Mouse (Mus musculus) heart, embryonic 15.5 days (tissue): Measurements from ENCODE around the gene Zc3h12c. TPM values are rescaled to one million over a fixed set of nuclear protein-coding genes. Genes with fewer than 3 reads are reported as not detected.

ENCODE experiments used
- ATAC-seq: fragments of 200-750 bp; cut with Nextera tagmentation; replicated peaks from 2 replicates; pipeline ENCODE4 v1.8.0; 2017; ENCODE audit warnings: low read depth, moderate TSS enrichment; ENCODE audit not compliant: insufficient number of reproducible peaks, insufficient read depth, low FRiP score
- H3K27ac ChIP-seq: fragments of 300-500 bp; sonication (generic); 2 replicates; pipeline ENCODE4 v1.5.1; 2015; ENCODE audit warnings: mild to moderate bottlenecking, inconsistent platforms
- H3K27me3 ChIP-seq: fragments of 300-500 bp; sonication (generic); 2 replicates; pipeline ENCODE4 v1.6.1; 2015; ENCODE audit warnings: inconsistent platforms
- H3K36me3 ChIP-seq: fragments of 300-500 bp; sonication (generic); 2 replicates; pipeline ENCODE4 v1.6.1; 2015; ENCODE audit warnings: mild to moderate bottlenecking, inconsistent platforms
- H3K4me1 ChIP-seq: fragments of 300-500 bp; sonication (generic); replicated peaks from 2 replicates; pipeline ENCODE4 v1.6.1; 2015; ENCODE audit warnings: inconsistent platforms
- H3K4me2 ChIP-seq: fragments of 300-500 bp; sonication (generic); 2 replicates; pipeline ENCODE4 v1.6.1; 2015; ENCODE audit warnings: inconsistent platforms, mild to moderate bottlenecking, moderate library complexity
- H3K4me3 ChIP-seq: fragments of 300-500 bp; sonication (generic); 2 replicates; pipeline ENCODE4 v1.5.1; 2015; ENCODE audit warnings: mild to moderate bottlenecking, inconsistent platforms
- H3K9ac ChIP-seq: fragments of 300-500 bp; sonication (generic); 2 replicates; pipeline ENCODE4 v1.6.1; 2015; ENCODE audit warnings: mild to moderate bottlenecking, inconsistent platforms
- H3K9me3 ChIP-seq: fragments of 300-500 bp; sonication (generic); replicated peaks from 2 replicates; pipeline ENCODE4 v1.6.1; 2016; ENCODE audit warnings: inconsistent platforms
- WGBS: fragments of 180-500 bp; shearing (Covaris S2); methylation state at CpG from one replicate; pipeline ENCODE4 v1.1.7; 2015; ENCODE audit warnings: mixed read lengths; 5-methylcytosine and 5-hydroxymethylcytosine counted together
- polyA plus RNA-seq: library from polyadenylated mRNA; unstranded; fragments of >200 nt; fragmentation: Nextera tagmentation; extraction: Ambion mirVana; gene quantifications from 2 replicates; pipeline ENCODE4 v1.2.1, GENCODE M21; 2015

Gene Zc3h12c
- polyA plus RNA-seq, 1 experiment from 2014 or later = 2.2 TPM

DNA sequence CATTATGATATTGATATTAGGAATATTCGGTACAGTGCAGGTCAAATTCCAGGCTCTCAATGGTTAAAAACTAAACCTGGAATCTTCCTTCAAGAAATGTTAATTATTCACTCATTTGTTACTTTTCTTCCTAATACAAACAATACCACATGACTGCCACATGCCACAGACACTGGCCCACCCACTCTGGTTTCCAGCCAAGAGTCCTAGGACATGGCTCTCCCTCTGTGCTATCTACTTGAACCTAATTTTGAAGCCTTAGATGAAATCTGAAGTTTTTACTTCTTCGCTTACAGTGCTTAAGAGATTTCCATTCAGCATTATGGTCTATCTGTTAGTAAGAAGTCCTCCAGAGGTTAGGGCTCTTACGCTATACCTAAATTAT, 2.7 kb downstream of the Zc3h12c start:
- no peaks in the 10 kb centered on the region for H3K36me3 ChIP-seq
- peaks cover 21% of the 10 kb centered on the region for H3K4me1 ChIP-seq
- H3K9ac ChIP-seq = no peak overlapping the region
- 85% methylated on average over 3 of the region's 3 CpGs for WGBS
- no peak overlapping the region for H3K4me2 ChIP-seq
- H3K9me3 ChIP-seq = no peaks in the 10 kb centered on the region
- no peak overlapping the region for H3K27ac ChIP-seq
- no peaks in the 10 kb centered on the region for H3K27me3 ChIP-seq
- ATAC-seq = no peak
- no peak overlapping the region for H3K4me3 ChIP-seq

GRCm38 (mm10) chr9:52165076-52165705, 3.2 kb downstream of the Zc3h12c start:
- no peak for ATAC-seq
- no peak overlapping the region for H3K27ac ChIP-seq

DNA sequence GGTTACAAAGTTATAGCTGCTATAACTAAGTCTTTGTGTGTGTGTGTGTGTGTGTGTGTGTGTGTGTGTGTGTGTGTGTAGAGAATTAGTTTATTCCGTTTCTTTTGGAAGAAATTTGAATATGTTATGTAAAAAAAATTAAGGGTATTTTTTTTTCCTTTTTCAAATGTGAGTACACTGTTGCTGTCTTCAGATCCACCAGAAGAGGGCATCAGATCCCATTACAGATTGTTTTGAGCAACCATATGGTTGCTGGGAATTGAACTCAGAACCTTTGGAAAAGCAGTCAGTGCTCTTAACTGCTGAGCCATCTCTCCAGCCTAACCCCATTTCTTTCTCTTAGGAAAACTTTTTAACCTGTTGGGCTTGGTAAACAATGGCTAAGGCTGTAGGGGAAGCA, 7.9 kb downstream of the Zc3h12c start:
- Histone ChIP-seq H3K4me1 (peaks cover 9% of the 10 kb centered on the region; the same call in 1 of the 2 replicates), H3K27me3 (no peaks in the 10 kb centered on the region), H3K27ac (no peak overlapping the region), H3K9me3 (no peaks in the 10 kb centered on the region), H3K9ac (no peak overlapping the region), H3K4me3 (no peak overlapping the region), H3K4me2 (no peak overlapping the region), H3K36me3 (no peaks in the 10 kb centered on the region)
- no peak for ATAC-seq
- 89% methylated on average over 1 of the region's 1 CpGs for WGBS

More at GRCm38 (mm10) chr9:52165076-52165705, 3.2 kb downstream of the Zc3h12c start:
- no peaks in the 10 kb centered on the region for H3K9me3 ChIP-seq
- H3K9ac ChIP-seq = no peak overlapping the region
- no peaks in the 10 kb centered on the region for H3K36me3 ChIP-seq
- H3K4me1 ChIP-seq = peaks cover 21% of the 10 kb centered on the region
- no peak overlapping the region for H3K4me3 ChIP-seq
- no peak overlapping the region for H3K4me2 ChIP-seq
- H3K27me3 ChIP-seq = no peaks in the 10 kb centered on the region
- WGBS = 83% methylated on average over 13 of the region's 13 CpGs

GRCm38 (mm10) chr9:52158561-52158960, 9.8 kb downstream of the Zc3h12c start:
- Histone ChIP-seq H3K9ac (no peak overlapping the region), H3K9me3 (no peaks in the 10 kb centered on the region), H3K4me2 (no peak overlapping the region), H3K36me3 (no peaks in the 10 kb centered on the region), H3K4me1 (peaks cover 9% of the 10 kb centered on the region; the same call in 1 of the 2 replicates), H3K27ac (peak overlapping the region; percentile 62; the same call in 1 of the 2 replicates), H3K27me3 (no peaks in the 10 kb centered on the region), H3K4me3 (no peak overlapping the region)
- WGBS = 41% methylated on average over 1 of the region's 1 CpGs
- no peak for ATAC-seq

GRCm38 (mm10) chr9:52155417-52155816, 13.0 kb downstream of the Zc3h12c start:
- Histone ChIP-seq H3K4me1 (peaks cover 6% of the 10 kb centered on the region; the same call in 1 of the 2 replicates), H3K9me3 (no peaks in the 10 kb centered on the region), H3K27ac (no peak overlapping the region), H3K36me3 (no peaks in the 10 kb centered on the region), H3K27me3 (no peaks in the 10 kb centered on the region), H3K4me2 (no peak overlapping the region), H3K9ac (no peak overlapping the region), H3K4me3 (no peak overlapping the region)
- no peak for ATAC-seq
- WGBS = 79% methylated on average over 4 of the region's 4 CpGs

DNA sequence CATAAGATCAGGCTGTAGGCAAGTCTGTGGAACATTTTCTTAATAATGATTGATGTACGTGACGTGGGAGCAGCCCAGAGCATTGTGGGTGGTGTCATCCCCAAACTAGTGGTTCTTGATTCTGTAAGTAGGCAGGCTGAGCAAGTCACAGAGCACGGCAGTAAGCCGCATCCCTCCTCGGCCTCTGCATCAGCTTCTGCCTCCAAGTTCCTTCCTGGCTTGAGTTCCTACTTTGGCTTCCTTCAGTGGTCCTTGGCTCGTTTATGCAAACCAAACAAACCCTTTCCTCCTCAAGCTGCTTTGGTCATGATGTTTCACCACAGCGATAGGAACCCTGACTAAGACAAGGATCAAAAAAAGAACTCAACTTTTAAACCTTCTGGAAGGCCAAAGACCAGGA, 14.1 kb downstream of the Zc3h12c start:
- Histone ChIP-seq H3K4me2 (no peak overlapping the region), H3K27ac (no peak overlapping the region), H3K4me1 (peaks cover 9% of the 10 kb centered on the region), H3K9me3 (no peaks in the 10 kb centered on the region), H3K27me3 (no peaks in the 10 kb centered on the region), H3K36me3 (no peaks in the 10 kb centered on the region), H3K9ac (no peak overlapping the region), H3K4me3 (no peak overlapping the region)
- ATAC-seq = no peak
- WGBS = 54% methylated on average over 7 of the region's 7 CpGs

- H3K4me1 ChIP-seq = peaks cover 4% of the 10 kb centered on the region
- no peaks in the 10 kb centered on the region for H3K36me3 ChIP-seq
- no peak overlapping the region for H3K4me3 ChIP-seq
- H3K9ac ChIP-seq = no peak overlapping the region
- no peak for ATAC-seq
- 82% methylated on average over 6 of the region's 6 CpGs for WGBS
- no peaks in the 10 kb centered on the region for H3K27me3 ChIP-seq
- H3K9me3 ChIP-seq = no peaks in the 10 kb centered on the region
- H3K27ac ChIP-seq = no peak overlapping the region
- H3K4me2 ChIP-seq = no peak overlapping the region
These were observed 16.1 kb downstream of the Zc3h12c start for GRCm38 (mm10) chr9:52152076-52152826.

DNA sequence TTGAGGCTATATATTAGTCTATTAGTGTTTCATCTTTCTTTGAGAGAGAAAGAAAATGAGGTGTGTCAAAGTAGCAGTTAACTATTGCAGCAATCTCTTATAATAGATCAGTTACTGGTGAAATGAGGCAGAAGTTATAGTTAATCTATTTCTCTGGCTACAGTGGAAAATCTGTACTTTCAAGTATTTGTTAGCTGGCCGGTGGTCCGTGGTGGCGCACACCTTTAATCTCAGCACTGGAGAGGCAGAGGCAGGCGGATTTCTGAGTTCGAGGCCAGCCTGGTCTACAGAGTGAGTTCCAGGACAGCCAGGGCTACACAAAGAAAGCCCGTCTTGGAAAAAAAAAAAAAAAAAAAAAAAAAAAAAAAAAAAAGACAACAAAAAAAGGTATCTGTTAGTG, 18.6 kb downstream of the Zc3h12c start:
- WGBS = 79% methylated on average over 6 of the region's 6 CpGs

GRCm38 (mm10) chr9:52149286-52149685, 19.1 kb downstream of the Zc3h12c start:
- peak; percentile 27; the same call in 1 of the 2 replicates for ATAC-seq

More for the DNA sequence above, 18.6 kb downstream of the Zc3h12c start:
- H3K4me2 ChIP-seq = no peak overlapping the region
- H3K27ac ChIP-seq = no peak overlapping the region
- H3K27me3 ChIP-seq = no peaks in the 10 kb centered on the region
- H3K4me3 ChIP-seq = no peak overlapping the region
- H3K36me3 ChIP-seq = no peaks in the 10 kb centered on the region
- H3K9ac ChIP-seq = no peak overlapping the region
- ATAC-seq = no peak
- H3K9me3 ChIP-seq = no peaks in the 10 kb centered on the region
- H3K4me1 ChIP-seq = peaks cover 4% of the 10 kb centered on the region

GRCm38 (mm10) chr9:52148831-52149230, 19.5 kb downstream of the Zc3h12c start:
- Histone ChIP-seq H3K9me3 (no peaks in the 10 kb centered on the region), H3K27me3 (no peaks in the 10 kb centered on the region), H3K36me3 (0 out of 2 replicates have a peak, but pooled peaks cover 2% of the 10 kb centered on the region), H3K4me3 (no peak overlapping the region), H3K4me1 (peaks cover 7% of the 10 kb centered on the region), H3K4me2 (no peak overlapping the region), H3K9ac (no peak overlapping the region), H3K27ac (peak overlapping the region; percentile 1; the same call in 1 of the 2 replicates)
- ATAC-seq = no peak
- WGBS = 72% methylated on average over 4 of the region's 4 CpGs

More at GRCm38 (mm10) chr9:52149286-52149685, 19.1 kb downstream of the Zc3h12c start:
- Histone ChIP-seq H3K36me3 (no peaks in the 10 kb centered on the region), H3K27ac (peak overlapping the region; percentile 1; the same call in 1 of the 2 replicates), H3K9me3 (no peaks in the 10 kb centered on the region), H3K4me3 (no peak overlapping the region), H3K4me2 (0 out of 2 replicates have a peak overlapping the region, but pooled peaks have one; percentile 4), H3K4me1 (peaks cover 7% of the 10 kb centered on the region), H3K27me3 (no peaks in the 10 kb centered on the region), H3K9ac (no peak overlapping the region)
- WGBS = 31% methylated on average over 4 of the region's 4 CpGs

GRCm38 (mm10) chr9:52148311-52148710, 20.1 kb downstream of the Zc3h12c start:
- Histone ChIP-seq H3K36me3 (0 out of 2 replicates have a peak, but pooled peaks cover 3% of the 10 kb centered on the region), H3K27ac (no peak overlapping the region), H3K9me3 (no peaks in the 10 kb centered on the region), H3K4me1 (peaks cover 7% of the 10 kb centered on the region), H3K27me3 (no peaks in the 10 kb centered on the region), H3K4me2 (no peak overlapping the region), H3K9ac (no peak overlapping the region), H3K4me3 (no peak overlapping the region)
- 54% methylated on average over 3 of the region's 3 CpGs for WGBS
- ATAC-seq = no peak
